Mouse (Mus musculus): ENCODE results near the gene Strbp. TPM values are rescaled to one million over a fixed set of nuclear protein-coding genes. Genes with fewer than 3 reads are reported as not detected.

The Strbp gene
- polyA plus RNA-seq, 1 experiment from 2014 or later: 16.8 TPM

- H3K4me2 ChIP-seq (replicated peaks; ENCODE audit: low read depth, low read length): no peak overlapping the region
- no peaks in the 10 kb centered on the region for H3K9me3 ChIP-seq (ENCODE audit: low read length)
- TF ChIP-seq EP300 (IDR thresholded peaks at IDR 0.05) (no peak), CTCF (IDR thresholded peaks at IDR 0.05) (no peak)
- H3K9ac ChIP-seq (replicated peaks; ENCODE audit: low read depth): no peak overlapping the region
- H3K4me3 ChIP-seq (ENCODE audit: low read depth, low read length): no peak overlapping the region
- no peaks in the 10 kb centered on the region for H3K4me1 ChIP-seq (ENCODE audit: insufficient read depth, low read depth, low read length)
- H3K36me3 ChIP-seq (ENCODE audit: insufficient read depth, low read length): no peaks in the 10 kb centered on the region
- ATAC-seq (no peak), DNase-seq (ENCODE audit: low spot score) (no peak)
- no peak overlapping the region for H3K27ac ChIP-seq (ENCODE audit: low read length)
- 72% methylated on average over 11 of the region's 11 CpGs for WGBS
- no peaks in the 10 kb centered on the region for H3K27me3 ChIP-seq (replicated peaks; ENCODE audit: insufficient read depth, low read length)
These were observed 19.9 kb upstream of the Strbp start for GRCm38 (mm10) chr2:37723501-37724090.

- Histone ChIP-seq H3K4me3 (ENCODE audit: low read depth, low read length) (no peak overlapping the region), H3K4me2 (replicated peaks; ENCODE audit: low read depth, low read length) (no peak overlapping the region), H3K4me1 (ENCODE audit: insufficient read depth, low read depth, low read length) (no peaks in the 10 kb centered on the region), H3K9me3 (ENCODE audit: low read length) (no peaks in the 10 kb centered on the region), H3K27ac (ENCODE audit: low read length) (no peak overlapping the region), H3K9ac (replicated peaks; ENCODE audit: low read depth) (no peak overlapping the region), H3K36me3 (ENCODE audit: insufficient read depth, low read length) (no peaks in the 10 kb centered on the region), H3K27me3 (replicated peaks; ENCODE audit: insufficient read depth, low read length) (no peaks in the 10 kb centered on the region)
- DNase-seq (ENCODE audit: low spot score) (no peak), ATAC-seq (no peak)
- TF ChIP-seq CTCF (IDR thresholded peaks at IDR 0.05): no peak
- TF ChIP-seq EP300 (IDR thresholded peaks at IDR 0.05): no peak
- 85% methylated on average over 14 of the region's 14 CpGs for WGBS
These were observed 19.2 kb upstream of the Strbp start for GRCm38 (mm10) chr2:37722674-37723465.

- no peak for ATAC-seq
- Histone ChIP-seq H3K4me2 (replicated peaks; ENCODE audit: low read depth, low read length) (no peak overlapping the region), H3K27ac (ENCODE audit: low read length) (no peak overlapping the region), H3K4me1 (ENCODE audit: insufficient read depth, low read depth, low read length) (no peaks in the 10 kb centered on the region), H3K27me3 (replicated peaks; ENCODE audit: insufficient read depth, low read length) (no peaks in the 10 kb centered on the region), H3K4me3 (ENCODE audit: low read depth, low read length) (no peak overlapping the region), H3K36me3 (ENCODE audit: insufficient read depth, low read length) (no peaks in the 10 kb centered on the region), H3K9ac (replicated peaks; ENCODE audit: low read depth) (no peak overlapping the region), H3K9me3 (ENCODE audit: low read length) (no peaks in the 10 kb centered on the region)
- no peak for TF ChIP-seq EP300 (IDR thresholded peaks at IDR 0.05)
- no peak for TF ChIP-seq CTCF (IDR thresholded peaks at IDR 0.05)
- WGBS: 77% methylated on average over 6 of the region's 6 CpGs
- DNase-seq (ENCODE audit: low spot score): no peak
These were observed 12.6 kb upstream of the Strbp start for GRCm38 (mm10) chr2:37716266-37716665.

- H3K9ac ChIP-seq (replicated peaks; ENCODE audit: low read depth): no peak overlapping the region
- no peaks in the 10 kb centered on the region for H3K4me1 ChIP-seq (ENCODE audit: insufficient read depth, low read depth, low read length)
- no peaks in the 10 kb centered on the region for H3K36me3 ChIP-seq (ENCODE audit: insufficient read depth, low read length)
- H3K4me2 ChIP-seq (replicated peaks; ENCODE audit: low read depth, low read length): no peak overlapping the region
- H3K27ac ChIP-seq (ENCODE audit: low read length): no peak overlapping the region
- 46% methylated on average over 3 of the region's 3 CpGs for WGBS
- no peaks in the 10 kb centered on the region for H3K9me3 ChIP-seq (ENCODE audit: low read length)
- H3K4me3 ChIP-seq (ENCODE audit: low read depth, low read length): no peak overlapping the region
- H3K27me3 ChIP-seq (replicated peaks; ENCODE audit: insufficient read depth, low read length): no peaks in the 10 kb centered on the region
- TF ChIP-seq CTCF (IDR thresholded peaks at IDR 0.05) (no peak), EP300 (IDR thresholded peaks at IDR 0.05) (no peak)
- no peak for ATAC-seq
- no peak for DNase-seq (ENCODE audit: low spot score)
These were observed 11.7 kb upstream of the Strbp start for GRCm38 (mm10) chr2:37715364-37715763.

GRCm38 (mm10) chr2:37713100-37713499 lies 9.4 kb upstream of the Strbp start:
- ATAC-seq (no peak), DNase-seq (ENCODE audit: low spot score) (no peak)
- Histone ChIP-seq H3K9ac (replicated peaks; ENCODE audit: low read depth) (no peak overlapping the region), H3K4me3 (ENCODE audit: low read depth, low read length) (no peak overlapping the region), H3K27ac (ENCODE audit: low read length) (no peak overlapping the region), H3K4me1 (ENCODE audit: insufficient read depth, low read depth, low read length) (no peaks in the 10 kb centered on the region), H3K4me2 (replicated peaks; ENCODE audit: low read depth, low read length) (no peak overlapping the region), H3K9me3 (ENCODE audit: low read length) (no peaks in the 10 kb centered on the region), H3K27me3 (replicated peaks; ENCODE audit: insufficient read depth, low read length) (no peaks in the 10 kb centered on the region), H3K36me3 (ENCODE audit: insufficient read depth, low read length) (no peaks in the 10 kb centered on the region)
- TF ChIP-seq EP300 (IDR thresholded peaks at IDR 0.05) (no peak), CTCF (IDR thresholded peaks at IDR 0.05) (no peak)
- WGBS: 56% methylated on average over 3 of the region's 3 CpGs

- Histone ChIP-seq H3K27me3 (replicated peaks; ENCODE audit: insufficient read depth, low read length) (no peaks in the 10 kb centered on the region), H3K4me2 (replicated peaks; ENCODE audit: low read depth, low read length) (no peak overlapping the region), H3K9me3 (ENCODE audit: low read length) (no peaks in the 10 kb centered on the region), H3K36me3 (ENCODE audit: insufficient read depth, low read length) (no peaks in the 10 kb centered on the region), H3K27ac (ENCODE audit: low read length) (no peak overlapping the region), H3K4me1 (ENCODE audit: insufficient read depth, low read depth, low read length) (no peaks in the 10 kb centered on the region), H3K4me3 (ENCODE audit: low read depth, low read length) (no peak overlapping the region), H3K9ac (replicated peaks; ENCODE audit: low read depth) (no peak overlapping the region)
- DNase-seq (ENCODE audit: low spot score) (no peak), ATAC-seq (no peak)
- 66% methylated on average over 3 of the region's 3 CpGs for WGBS
- no peak for TF ChIP-seq CTCF (IDR thresholded peaks at IDR 0.05)
- no peak for TF ChIP-seq EP300 (IDR thresholded peaks at IDR 0.05)
These were observed 5.2 kb upstream of the Strbp start for GRCm38 (mm10) chr2:37708835-37709234.
